26 mouse cellular contexts compared by ENCODE assay signal in the genomic region with DNA sequence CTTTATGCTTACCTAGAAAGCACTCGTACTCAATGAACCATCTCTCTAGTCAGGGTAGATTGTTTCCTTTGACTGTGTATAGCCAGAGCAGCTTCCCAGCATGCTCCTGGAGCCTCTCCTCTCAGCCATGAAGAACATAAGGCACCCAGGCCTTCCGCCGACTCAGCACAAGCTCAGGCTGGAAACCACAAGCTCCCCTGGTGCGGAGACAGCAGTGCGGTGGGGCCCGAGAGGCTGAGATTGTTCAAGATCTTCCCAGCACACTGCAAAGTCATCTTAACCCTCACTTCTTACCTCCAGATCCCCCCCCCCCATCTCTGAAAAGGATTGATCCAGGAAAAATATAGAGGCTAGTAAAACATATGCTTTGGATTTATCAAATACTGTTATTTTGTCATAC. TPM values are rescaled to one million over a fixed set of nuclear protein-coding genes. Genes with fewer than 3 reads are reported as not detected.
DNase-seq lines count a peak whose midpoint lies in the region; ATAC-seq and TF ChIP-seq lines count a peak whose summit lies in the region.
"Had no signal": no experiment of that assay in that cellular context is flagged by ENCODE, and none has a peak within 500 bp of the region (broad histone marks: within the 10 kb centered on the region; RNA-seq: fewer than 3 reads in every experiment).

No protein-coding gene starts in this region.

- TF ChIP-seq POLR2A in testis, adult 2 months (IDR thresholded peaks at IDR 0.05; ENCODE audit: control insufficient read depth, low read depth, low read length): no peak
- no peak for TF ChIP-seq POLR2A in CH12.LX (IDR thresholded peaks at IDR 0.05; ENCODE audit: low read depth, low read length)
- TF ChIP-seq POLR2A in MEL (IDR thresholded peaks at IDR 0.05; ENCODE audit: control insufficient read depth in 1 of 2, insufficient read depth in 1 of 2, low read depth in 1 of 2, low read length in 2 of 2, poor library complexity in 1 of 2): no peak

- no peak overlapping the region for H3K4me3 ChIP-seq in kidney, embryonic 16.5 days (ENCODE audit: low read length)
- no peak overlapping the region for H3K4me3 ChIP-seq in testis, adult 2 months (ENCODE audit: control insufficient read depth, low read depth, low read length)
- H3K4me3 ChIP-seq in CH12.LX (replicated peaks in 1 of 3; ENCODE audit: low read depth in 2 of 3, low read length in 2 of 3, poor library complexity in 1 of 3) (no peak overlapping the region), MEL (ENCODE audit: control insufficient read depth in 1 of 2, insufficient read depth in 1 of 2, low read depth in 2 of 2, low read length in 2 of 2) (no peak overlapping the region)
- H3K4me3 ChIP-seq: embryonic facial prominence, embryonic 13.5 days; embryonic facial prominence, embryonic 15.5 days; erythroblast, embryonic 14.5 days; forebrain, embryonic 13.5 days; forebrain, embryonic 15.5 days had no signal

- no peaks in the 10 kb centered on the region for H3K9me3 ChIP-seq in kidney, embryonic 16.5 days (ENCODE audit: low read length)
- H3K9me3 ChIP-seq in CH12.LX (replicated peaks; ENCODE audit: low read length) (no peaks in the 10 kb centered on the region), MEL (replicated peaks; ENCODE audit: insufficient read depth, low read length) (no peaks in the 10 kb centered on the region)
- H3K9me3 ChIP-seq: embryonic facial prominence, embryonic 13.5 days; embryonic facial prominence, embryonic 15.5 days; forebrain, embryonic 13.5 days; forebrain, embryonic 15.5 days; G1E had no signal

- WGBS in kidney, embryonic 16.5 days: 90% methylated on average over 6 of the region's 6 CpGs

- H3K4me2 ChIP-seq in kidney, embryonic 16.5 days (replicated peaks; ENCODE audit: low read depth, low read length): no peak overlapping the region
- no peak overlapping the region for H3K4me2 ChIP-seq in CH12.LX (ENCODE audit: insufficient read depth, low read depth, poor library complexity, severe bottlenecking)
- H3K4me2 ChIP-seq: embryonic facial prominence, embryonic 13.5 days; embryonic facial prominence, embryonic 15.5 days; forebrain, embryonic 13.5 days; forebrain, embryonic 15.5 days had no signal

- TF ChIP-seq EP300 in CH12.LX (IDR thresholded peaks at IDR 0.05; ENCODE audit: low read length) (no peak), MEL (IDR thresholded peaks at IDR 0.05; ENCODE audit: low read depth in 1 of 2, low read length in 2 of 2) (no peak)

- H3K27me3 ChIP-seq in kidney, embryonic 16.5 days (ENCODE audit: insufficient read depth, low read length): no peaks in the 10 kb centered on the region
- H3K27me3 ChIP-seq in testis, adult 2 months (ENCODE audit: control insufficient read depth, insufficient read depth, low read length): no peaks in the 10 kb centered on the region
- H3K27me3 ChIP-seq in CH12.LX (replicated peaks): no peaks in the 10 kb centered on the region
- H3K27me3 ChIP-seq in MEL (ENCODE audit: control insufficient read depth in 1 of 2, insufficient read depth in 2 of 2, low read length in 2 of 2): no peaks in the 10 kb centered on the region
- H3K27me3 ChIP-seq: embryonic facial prominence, embryonic 13.5 days; embryonic facial prominence, embryonic 15.5 days; forebrain, embryonic 13.5 days; forebrain, embryonic 15.5 days had no signal

- H3K27ac ChIP-seq in kidney, embryonic 16.5 days (ENCODE audit: low read length): no peak overlapping the region
- H3K27ac ChIP-seq in testis, adult 2 months (ENCODE audit: control insufficient read depth, insufficient read depth, low read depth, low read length): peak overlapping the region; percentile 32; the same call in 1 of the 2 replicates
- H3K27ac ChIP-seq in CH12.LX (ENCODE audit: insufficient read depth, low read depth): no peak overlapping the region
- no peak overlapping the region for H3K27ac ChIP-seq in MEL (ENCODE audit: control insufficient read depth, low read depth, low read length)
- H3K27ac ChIP-seq: embryonic facial prominence, embryonic 13.5 days; embryonic facial prominence, embryonic 15.5 days; forebrain, embryonic 13.5 days; forebrain, embryonic 15.5 days had no signal

- TF ChIP-seq RAD21 in CH12.LX (IDR thresholded peaks at IDR 0.05; ENCODE audit: low read depth, low read length) (no peak), MEL (IDR thresholded peaks at IDR 0.05; ENCODE audit: low read depth, low read length) (no peak)

- ATAC-seq in kidney, embryonic 16.5 days (ENCODE audit: low FRiP score, low TSS enrichment): peak; percentile 49; the same call in 1 of the 2 replicates
- ATAC-seq: CD4-positive, CD25-positive, alpha-beta regulatory T cell, adult 4 months; forebrain, embryonic 13.5 days; forebrain, embryonic 15.5 days; forebrain, postnatal 0 days had no signal

- intact Hi-C loops in heart, postnatal 14 days (cut with DNase I): no loop called here

- dilution Hi-C loops in CH12.LX (cut with MboI; ENCODE audit: extremely low pct_ligation_motif_present, extremely low pct_unique_long_range_greater_than_20kb, low sequenced_read_pairs): no loop called here

- no peak for TF ChIP-seq CTCF in testis, adult 2 months (IDR thresholded peaks at IDR 0.05; ENCODE audit: control insufficient read depth, insufficient read depth, insufficient replicate concordance, low read depth, low read length)
- TF ChIP-seq CTCF in CH12.LX (conservative IDR thresholded peaks at IDR 0.05 in 1 of 2, IDR thresholded peaks at IDR 0.05 in 1 of 2; ENCODE audit: low read depth in 2 of 2, low read length in 2 of 2) (no peak), MEL (IDR thresholded peaks at IDR 0.05 in 2 of 3, conservative IDR thresholded peaks at IDR 0.05 in 1 of 3; ENCODE audit: control insufficient read depth in 1 of 3, insufficient read depth in 1 of 3, low read depth in 2 of 3, low read length in 3 of 3, poor library complexity in 1 of 3, severe bottlenecking in 1 of 3) (no peak)

- in situ Hi-C loops in CH12.LX (cut with MboI; ENCODE audit: low pct_ligation_motif_present, low pct_unique_long_range_greater_than_20kb, low sequenced_read_pairs): no loop called here

- H3K36me3 ChIP-seq in kidney, embryonic 16.5 days (ENCODE audit: insufficient read depth, low read length): no peaks in the 10 kb centered on the region
- H3K36me3 ChIP-seq in testis, adult 2 months (ENCODE audit: control insufficient read depth, insufficient read depth, low read length): no peaks in the 10 kb centered on the region
- H3K36me3 ChIP-seq in CH12.LX (replicated peaks in 1 of 2; ENCODE audit: control insufficient read depth in 1 of 2, insufficient read depth in 1 of 2, low read length in 1 of 2) (no peaks in the 10 kb centered on the region), MEL (ENCODE audit: control insufficient read depth in 1 of 2, insufficient read depth in 2 of 2, low read length in 2 of 2) (peaks cover 0 to 1% of the 10 kb centered on the region in 2 experiments; a peak in 2 of 4 replicates)
- H3K36me3 ChIP-seq: embryonic facial prominence, embryonic 15.5 days; forebrain, embryonic 15.5 days; G1E had no signal

- H3K9ac ChIP-seq in kidney, embryonic 16.5 days (replicated peaks; ENCODE audit: low read length): no peak overlapping the region
- H3K9ac ChIP-seq in CH12.LX (ENCODE audit: insufficient read depth, low read depth) (no peak overlapping the region), MEL (ENCODE audit: control insufficient read depth, low read depth, low read length, poor library complexity, severe bottlenecking) (no peak overlapping the region)
- H3K9ac ChIP-seq: embryonic facial prominence, embryonic 13.5 days; embryonic facial prominence, embryonic 15.5 days; forebrain, embryonic 13.5 days; forebrain, embryonic 15.5 days; forebrain, postnatal 0 days had no signal

- no peaks in the 10 kb centered on the region for H3K4me1 ChIP-seq in kidney, embryonic 16.5 days (ENCODE audit: insufficient read depth, low read length)
- peaks cover 10% of the 10 kb centered on the region for H3K4me1 ChIP-seq in testis, adult 2 months (ENCODE audit: control insufficient read depth, insufficient read depth, low read length)
- peaks cover 5% of the 10 kb centered on the region in 2 experiments; a peak in 1 of 4 replicates for H3K4me1 ChIP-seq in CH12.LX (ENCODE audit: control insufficient read depth in 1 of 2, insufficient read depth in 2 of 2)
- peaks cover 1 to 2% of the 10 kb centered on the region in 2 experiments; a peak in 3 of 4 replicates for H3K4me1 ChIP-seq in MEL (ENCODE audit: control insufficient read depth in 1 of 2, insufficient read depth in 2 of 2, low read length in 2 of 2)
- H3K4me1 ChIP-seq: embryonic facial prominence, embryonic 13.5 days; embryonic facial prominence, embryonic 15.5 days; forebrain, embryonic 13.5 days; forebrain, embryonic 15.5 days had no signal

- no peak for DNase-seq in kidney, postnatal 36 days
- no peak for DNase-seq in testis, postnatal 10 days (ENCODE audit: low spot score)
- DNase-seq in CH12.LX (ENCODE audit: extremely low read depth) (peak; percentile 9), MEL (ENCODE audit: low read depth, low spot score) (no peak)
- no peak for DNase-seq in heart, postnatal 14 days
- DNase-seq: adrenal gland, adult 2 months; adrenal gland, postnatal 10 days; adrenal gland, postnatal 25 days; B cell, adult 2 months; cerebellum, adult 11 months; cerebellum, adult 18-20 months; cerebellum, adult 8-10 months; cerebellum, adult 9-11 months; cerebellum, postnatal 36 days; embryo, embryonic 11 days; forebrain, postnatal 0 days had no signal

- H3K79me2 ChIP-seq in CH12.LX (replicated peaks; ENCODE audit: control insufficient read depth, extremely low read depth, insufficient read depth, poor library complexity, severe bottlenecking): no peaks in the 10 kb centered on the region
- H3K79me2 ChIP-seq in MEL (ENCODE audit: control insufficient read depth, insufficient read depth, low read length, poor library complexity): no peaks in the 10 kb centered on the region

RNA-seq across cellular contexts. Expression of a gene that starts 8.6 kb away (rescaled TPM):
- polyA plus RNA-seq in kidney, embryonic 16.5 days (2015; fragmentation: Nextera tagmentation; extraction: Ambion mirVana): 0.09 TPM in 1 of 2 replicates, not detected in the other
- 219 and 252 TPM in 2 replicates for polyA plus RNA-seq in testis, adult 2 months (2012; rRNA removed)
- total RNA-seq in CH12.LX (2012; rRNA removed) (not detected in 2 replicates), CH12.LX (2014; rRNA removed) (not detected in 2 replicates), MEL (2012; rRNA removed) (not detected in 2 replicates)
- polyA plus RNA-seq in CH12.LX (2012; ENCODE audit: insufficient read length, low read depth) (not detected in 2 replicates), MEL (2012; ENCODE audit: insufficient read depth in 1 of 2, insufficient read length in 2 of 2, low read depth in 1 of 2, low replicate concordance in 2 of 2, missing spikeins in 1 of 2) (not detected)
- total RNA-seq in heart, postnatal 14 days (2021): under 1 TPM in 1 of 2 experiments, not detected in 1; 0.19 TPM
- total RNA-seq: common myeloid progenitor, adult 5-6 weeks had no signal
- polyA plus RNA-seq: CD4-positive, CD25-positive, alpha-beta regulatory T cell, adult 4 months; embryonic facial prominence, embryonic 13.5 days; erythroblast, embryonic 14.5 days; forebrain, postnatal 0 days; G1E had no signal

RNA-seq across cellular contexts. Expression of a gene that starts 37.2 kb away (rescaled TPM):
- 160 and 165 TPM in 2 replicates for polyA plus RNA-seq in kidney, embryonic 16.5 days (2015; fragmentation: Nextera tagmentation; extraction: Ambion mirVana)
- polyA plus RNA-seq in testis, adult 2 months (2012; rRNA removed): 32.0 and 36.9 TPM in 2 replicates
- total RNA-seq in CH12.LX (2012; rRNA removed) (51.4 and 61.7 TPM in 2 replicates), CH12.LX (2014; rRNA removed) (151 and 170 TPM in 2 replicates), MEL (2012; rRNA removed) (56.7 and 60.2 TPM in 2 replicates)
- polyA plus RNA-seq in CH12.LX (2012; ENCODE audit: insufficient read length, low read depth) (143 and 158 TPM in 2 replicates), MEL (2012; ENCODE audit: insufficient read depth in 1 of 2, insufficient read length in 2 of 2, low read depth in 1 of 2, low replicate concordance in 2 of 2, missing spikeins in 1 of 2) (100 to 1,000 TPM in 1 of 2 experiments, 10 to 100 TPM in 1; 85.3 to 507 TPM)
- total RNA-seq in heart, postnatal 14 days (2021): 10 to 100 TPM; 84.0 to 95.2 TPM

Comparison
In these comparisons a context has a peak if more than half of its experiments do, and no peak if none do; other contexts are left out.
1. RNA of a gene that starts 8.6 kb away (polyA plus RNA-seq): 219 to 252 TPM in testis, adult 2 months; 0.09 TPM in kidney, embryonic 16.5 days, not detected in CH12.LX and not detected in MEL; every median in the first group is over 100 times any median in the second.